Mouse (Mus musculus) heart, postnatal 0 days (tissue): ENCODE measurements around the gene Pigk.

Experiments used
- CTCF ChIP-seq: IDR thresholded peaks from 2 replicates; pipeline ENCODE4 v1.5.1; 2016; ENCODE audit warnings: antibody characterized with exemption, control low read depth, low read depth
- EP300 ChIP-seq: IDR thresholded peaks from 2 replicates; pipeline ENCODE4 v1.6.1; 2016; ENCODE audit warnings: antibody characterized with exemption, low read depth

- no peak for TF ChIP-seq CTCF
- TF ChIP-seq EP300 = no peak
Measured at GRCm38 (mm10) chr3:152821202-152821601, 107.3 kb downstream of the Pigk start.
